Mouse (Mus musculus) testis, adult 10 weeks (tissue): ENCODE measurements around the gene Idh3g. TPM values are rescaled to one million over a fixed set of nuclear protein-coding genes. Genes with fewer than 3 reads are reported as not detected.

Experiments
- polyA plus RNA-seq: library from polyadenylated mRNA; stranded (reverse); fragments of 350-450 nt; fragmentation: Illumina TruSeq; extraction: RNeasy Lipid Tissue Mini Kit (QIAGEN cat#74804); gene quantifications from one replicate; pipeline ENCODE4 v1.2.3, GENCODE M21; 2014; ENCODE audit warnings: low read depth, low replicate concordance

The Idh3g gene
- polyA plus RNA-seq = 7.8 TPM

DNA sequence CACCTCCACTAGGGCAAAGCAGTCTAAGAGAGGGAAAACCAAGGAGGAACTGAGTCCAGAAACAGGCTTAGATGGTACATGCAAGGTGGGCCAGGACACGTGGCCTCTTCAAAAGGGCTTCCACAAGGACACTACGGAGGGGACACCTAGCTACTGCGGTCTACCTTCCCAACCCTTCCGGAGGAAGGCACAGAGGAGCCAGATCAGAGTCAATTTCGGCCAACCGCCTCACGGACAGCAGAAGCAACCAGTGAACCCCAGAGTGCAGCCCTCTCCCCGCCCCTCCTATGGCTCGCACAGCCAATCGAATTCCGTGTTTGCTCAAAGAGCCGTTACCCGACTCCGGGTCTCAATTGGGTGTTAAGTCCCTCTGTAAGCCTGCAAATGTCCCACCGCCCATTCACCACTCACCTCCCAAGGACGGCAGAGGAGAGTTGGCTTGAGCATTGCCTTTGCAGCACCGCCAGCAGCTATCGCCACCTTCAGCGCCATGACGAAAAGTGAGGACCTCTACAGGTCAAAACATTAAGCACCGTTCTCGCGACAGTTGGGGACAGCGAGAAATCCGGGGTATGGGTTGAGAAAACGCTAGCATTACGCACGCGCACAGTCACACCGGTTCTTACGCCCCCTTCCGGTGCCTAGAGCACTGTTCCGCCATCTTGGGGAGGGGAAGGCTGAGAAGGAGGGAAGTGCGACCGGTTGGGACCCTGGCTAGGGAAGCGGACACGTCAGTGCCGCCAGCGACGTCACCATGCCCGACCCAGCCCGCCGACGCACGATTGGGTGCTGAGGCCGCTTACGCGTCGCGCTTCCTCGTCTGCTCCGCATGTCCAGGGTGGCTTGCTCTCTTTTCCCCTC lies at the start of gene Idh3g, which contains the start of gene Ssr4:
Gene Idh3g, minus strand, starts transcription at position 534 of the 861 bp plus-strand sequence.
Gene Ssr4, plus strand, starts transcription at position 665 of the 861 bp plus-strand sequence.

GRCm38 (mm10) chrX:73824185-73825151 lies 37.8 kb upstream of the Idh3g start, which contains the start of gene Pdzd4:
TSS of gene Pdzd4 (minus strand) at chrX:73824969.

GRCm38 (mm10) chrX:73774168-73774760 lies 12.4 kb downstream of the Idh3g start, which contains the start of gene Srpk3:
TSS of gene Srpk3 (plus strand) at chrX:73774405.

GRCm38 (mm10) chrX:73756334-73757140 lies 30.2 kb downstream of the Idh3g start, which contains the start of gene Plxnb3:
TSS of gene Plxnb3 (plus strand) at chrX:73757090.

Other genes starting within 250 kb of the Idh3g start
- gene Dusp9, start 147.5 kb downstream of the Idh3g start, polyA plus RNA-seq = 0.17 TPM
- not detected for gene Pnck, start 126.8 kb downstream of the Idh3g start, polyA plus RNA-seq
- gene Slc6a8, start 113.7 kb downstream of the Idh3g start, polyA plus RNA-seq = 3.2 TPM
- 26.6 TPM for gene Bcap31, start 70.7 kb downstream of the Idh3g start, polyA plus RNA-seq
- gene Abcd1, start 70.3 kb downstream of the Idh3g start, polyA plus RNA-seq = 1.8 TPM
- gene Plxnb3, start 29.8 kb downstream of the Idh3g start, polyA plus RNA-seq = not detected
- not detected for gene Srpk3, start 12.5 kb downstream of the Idh3g start, polyA plus RNA-seq
- gene Ssr4, start 131 bp upstream of the Idh3g start, polyA plus RNA-seq = 9.3 TPM
- 0.14 TPM for gene Pdzd4, start 38.1 kb upstream of the Idh3g start, polyA plus RNA-seq
- not detected for gene Avpr2, start 105.2 kb upstream of the Idh3g start, polyA plus RNA-seq
- not detected for gene L1cam, start 109.2 kb upstream of the Idh3g start, polyA plus RNA-seq
- gene Arhgap4, start 135.0 kb upstream of the Idh3g start, polyA plus RNA-seq = 0.07 TPM
- 1.2 TPM for gene Naa10, start 135.0 kb upstream of the Idh3g start, polyA plus RNA-seq
- gene Renbp, start 144.0 kb upstream of the Idh3g start, polyA plus RNA-seq = not detected
- 10.4 TPM for gene Hcfc1, start 179.5 kb upstream of the Idh3g start, polyA plus RNA-seq
- 4.5 TPM for gene Irak1, start 237.0 kb upstream of the Idh3g start, polyA plus RNA-seq